Mouse (Mus musculus): Measurements from ENCODE around the gene Nalcn. TPM values are rescaled to one million over a fixed set of nuclear protein-coding genes. Genes with fewer than 3 reads are reported as not detected.

Gene Nalcn
- polyA plus RNA-seq, 1 experiment from 2014 or later: 1.3 TPM

- Histone ChIP-seq H3K36me3 (replicated peaks; ENCODE audit: control insufficient read depth, insufficient read depth, low read depth, low read length) (no peaks in the 10 kb centered on the region), H3K4me2 (ENCODE audit: low read depth, low read length) (no peak overlapping the region), H3K9me3 (replicated peaks; ENCODE audit: control insufficient read depth, low read length) (no peaks in the 10 kb centered on the region), H3K27me3 (ENCODE audit: control insufficient read depth, insufficient read depth, low read length) (no peaks in the 10 kb centered on the region), H3K4me1 (ENCODE audit: control insufficient read depth, insufficient read depth, low read length) (no peaks in the 10 kb centered on the region), H3K9ac (replicated peaks; ENCODE audit: low read length) (no peak overlapping the region), H3K4me3 (ENCODE audit: low read depth, low read length) (no peak overlapping the region), H3K27ac (replicated peaks; ENCODE audit: low read depth, low read length) (no peak overlapping the region)
- ATAC-seq (replicated peaks; ENCODE audit: insufficient number of reproducible peaks, low FRiP score, low TSS enrichment, low read depth) (no peak), DNase-seq (ENCODE audit: low spot score) (no peak)
- WGBS: 45% methylated on average over 4 of the region's 4 CpGs
These were observed 72.0 kb downstream of the Nalcn start for GRCm38 (mm10) chr14:123554936-123555335.

- Histone ChIP-seq H3K4me1 (ENCODE audit: control insufficient read depth, insufficient read depth, low read length) (no peaks in the 10 kb centered on the region), H3K27me3 (ENCODE audit: control insufficient read depth, insufficient read depth, low read length) (no peaks in the 10 kb centered on the region), H3K9me3 (replicated peaks; ENCODE audit: control insufficient read depth, low read length) (no peaks in the 10 kb centered on the region), H3K4me3 (ENCODE audit: low read depth, low read length) (no peak overlapping the region), H3K9ac (replicated peaks; ENCODE audit: low read length) (no peak overlapping the region), H3K27ac (replicated peaks; ENCODE audit: low read depth, low read length) (no peak overlapping the region), H3K4me2 (ENCODE audit: low read depth, low read length) (no peak overlapping the region), H3K36me3 (replicated peaks; ENCODE audit: control insufficient read depth, insufficient read depth, low read depth, low read length) (no peaks in the 10 kb centered on the region)
- ATAC-seq (replicated peaks; ENCODE audit: insufficient number of reproducible peaks, low FRiP score, low TSS enrichment, low read depth) (no peak), DNase-seq (ENCODE audit: low spot score) (peak; percentile 13)
These were observed 84.6 kb downstream of the Nalcn start for GRCm38 (mm10) chr14:123542362-123542761.

- no peak overlapping the region for H3K9ac ChIP-seq (replicated peaks; ENCODE audit: low read length)
- H3K27me3 ChIP-seq (ENCODE audit: control insufficient read depth, insufficient read depth, low read length): no peaks in the 10 kb centered on the region
- no peak overlapping the region for H3K27ac ChIP-seq (replicated peaks; ENCODE audit: low read depth, low read length)
- no peak for ATAC-seq (replicated peaks; ENCODE audit: insufficient number of reproducible peaks, low FRiP score, low TSS enrichment, low read depth)
- H3K4me3 ChIP-seq (ENCODE audit: low read depth, low read length): no peak overlapping the region
- WGBS: 76% methylated on average over 2 of the region's 2 CpGs
- no peak for DNase-seq (ENCODE audit: low spot score)
- no peak overlapping the region for H3K4me2 ChIP-seq (ENCODE audit: low read depth, low read length)
- no peaks in the 10 kb centered on the region for H3K9me3 ChIP-seq (replicated peaks; ENCODE audit: control insufficient read depth, low read length)
- H3K36me3 ChIP-seq (replicated peaks; ENCODE audit: control insufficient read depth, insufficient read depth, low read depth, low read length): no peaks in the 10 kb centered on the region
- H3K4me1 ChIP-seq (ENCODE audit: control insufficient read depth, insufficient read depth, low read length): no peaks in the 10 kb centered on the region
These were observed 91.3 kb downstream of the Nalcn start for GRCm38 (mm10) chr14:123535636-123536035.

GRCm38 (mm10) chr14:123533000-123533399 lies 93.9 kb downstream of the Nalcn start:
- ATAC-seq (replicated peaks; ENCODE audit: insufficient number of reproducible peaks, low FRiP score, low TSS enrichment, low read depth) (no peak), DNase-seq (ENCODE audit: low spot score) (no peak)
- no peak overlapping the region for H3K9ac ChIP-seq (replicated peaks; ENCODE audit: low read length)
- no peaks in the 10 kb centered on the region for H3K27me3 ChIP-seq (ENCODE audit: control insufficient read depth, insufficient read depth, low read length)
- no peaks in the 10 kb centered on the region for H3K4me1 ChIP-seq (ENCODE audit: control insufficient read depth, insufficient read depth, low read length)
- 77% methylated on average over 1 of the region's 1 CpGs for WGBS
- no peak overlapping the region for H3K4me3 ChIP-seq (ENCODE audit: low read depth, low read length)
- H3K36me3 ChIP-seq (replicated peaks; ENCODE audit: control insufficient read depth, insufficient read depth, low read depth, low read length): no peaks in the 10 kb centered on the region
- H3K4me2 ChIP-seq (ENCODE audit: low read depth, low read length): no peak overlapping the region
- H3K27ac ChIP-seq (replicated peaks; ENCODE audit: low read depth, low read length): no peak overlapping the region
- H3K9me3 ChIP-seq (replicated peaks; ENCODE audit: control insufficient read depth, low read length): no peaks in the 10 kb centered on the region

GRCm38 (mm10) chr14:123531271-123531670 lies 95.7 kb downstream of the Nalcn start:
- no peaks in the 10 kb centered on the region for H3K4me1 ChIP-seq (ENCODE audit: control insufficient read depth, insufficient read depth, low read length)
- no peak for ATAC-seq (replicated peaks; ENCODE audit: insufficient number of reproducible peaks, low FRiP score, low TSS enrichment, low read depth)
- no peak overlapping the region for H3K4me2 ChIP-seq (ENCODE audit: low read depth, low read length)
- no peak overlapping the region for H3K27ac ChIP-seq (replicated peaks; ENCODE audit: low read depth, low read length)
- H3K4me3 ChIP-seq (ENCODE audit: low read depth, low read length): no peak overlapping the region
- no peak overlapping the region for H3K9ac ChIP-seq (replicated peaks; ENCODE audit: low read length)
- H3K27me3 ChIP-seq (ENCODE audit: control insufficient read depth, insufficient read depth, low read length): no peaks in the 10 kb centered on the region
- no peaks in the 10 kb centered on the region for H3K9me3 ChIP-seq (replicated peaks; ENCODE audit: control insufficient read depth, low read length)
- WGBS: 7% methylated on average over 1 of the region's 1 CpGs
- DNase-seq (ENCODE audit: low spot score): no peak
- H3K36me3 ChIP-seq (replicated peaks; ENCODE audit: control insufficient read depth, insufficient read depth, low read depth, low read length): no peaks in the 10 kb centered on the region

GRCm38 (mm10) chr14:123529143-123529542 lies 97.8 kb downstream of the Nalcn start:
- no peak for DNase-seq (ENCODE audit: low spot score)
- Histone ChIP-seq H3K36me3 (replicated peaks; ENCODE audit: control insufficient read depth, insufficient read depth, low read depth, low read length) (no peaks in the 10 kb centered on the region), H3K4me3 (ENCODE audit: low read depth, low read length) (no peak overlapping the region), H3K4me1 (ENCODE audit: control insufficient read depth, insufficient read depth, low read length) (no peaks in the 10 kb centered on the region), H3K27me3 (ENCODE audit: control insufficient read depth, insufficient read depth, low read length) (no peaks in the 10 kb centered on the region), H3K9ac (replicated peaks; ENCODE audit: low read length) (no peak overlapping the region), H3K9me3 (replicated peaks; ENCODE audit: control insufficient read depth, low read length) (no peaks in the 10 kb centered on the region), H3K27ac (replicated peaks; ENCODE audit: low read depth, low read length) (no peak overlapping the region), H3K4me2 (ENCODE audit: low read depth, low read length) (no peak overlapping the region)
- no peak for ATAC-seq (replicated peaks; ENCODE audit: insufficient number of reproducible peaks, low FRiP score, low TSS enrichment, low read depth)

- WGBS: 34% methylated on average over 8 of the region's 8 CpGs
- ATAC-seq (replicated peaks; ENCODE audit: insufficient number of reproducible peaks, low FRiP score, low TSS enrichment, low read depth) (peak; percentile 96), DNase-seq (ENCODE audit: low spot score) (peak; percentile 83)
These were observed 113.4 kb downstream of the Nalcn start for GRCm38 (mm10) chr14:123513376-123514141.

GRCm38 (mm10) chr14:123512923-123513322 lies 114.0 kb downstream of the Nalcn start:
- 59% methylated on average over 2 of the region's 2 CpGs for WGBS
- no peak overlapping the region for H3K4me3 ChIP-seq (ENCODE audit: low read depth, low read length)
- no peak for ATAC-seq (replicated peaks; ENCODE audit: insufficient number of reproducible peaks, low FRiP score, low TSS enrichment, low read depth)
- no peaks in the 10 kb centered on the region for H3K4me1 ChIP-seq (ENCODE audit: control insufficient read depth, insufficient read depth, low read length)
- no peaks in the 10 kb centered on the region for H3K27me3 ChIP-seq (ENCODE audit: control insufficient read depth, insufficient read depth, low read length)
- H3K9me3 ChIP-seq (replicated peaks; ENCODE audit: control insufficient read depth, low read length): no peaks in the 10 kb centered on the region
- no peaks in the 10 kb centered on the region for H3K36me3 ChIP-seq (replicated peaks; ENCODE audit: control insufficient read depth, insufficient read depth, low read depth, low read length)
- no peak overlapping the region for H3K4me2 ChIP-seq (ENCODE audit: low read depth, low read length)
- DNase-seq (ENCODE audit: low spot score): no peak
- no peak overlapping the region for H3K27ac ChIP-seq (replicated peaks; ENCODE audit: low read depth, low read length)
- no peak overlapping the region for H3K9ac ChIP-seq (replicated peaks; ENCODE audit: low read length)

More at GRCm38 (mm10) chr14:123513376-123514141, 113.4 kb downstream of the Nalcn start:
- no peaks in the 10 kb centered on the region for H3K27me3 ChIP-seq (ENCODE audit: control insufficient read depth, insufficient read depth, low read length)
- H3K4me2 ChIP-seq (ENCODE audit: low read depth, low read length): no peak overlapping the region
- no peak overlapping the region for H3K4me3 ChIP-seq (ENCODE audit: low read depth, low read length)
- H3K27ac ChIP-seq (replicated peaks; ENCODE audit: low read depth, low read length): no peak overlapping the region
- H3K9me3 ChIP-seq (replicated peaks; ENCODE audit: control insufficient read depth, low read length): no peaks in the 10 kb centered on the region
- H3K9ac ChIP-seq (replicated peaks; ENCODE audit: low read length): no peak overlapping the region
- H3K4me1 ChIP-seq (ENCODE audit: control insufficient read depth, insufficient read depth, low read length): no peaks in the 10 kb centered on the region
- no peaks in the 10 kb centered on the region for H3K36me3 ChIP-seq (replicated peaks; ENCODE audit: control insufficient read depth, insufficient read depth, low read depth, low read length)
